Mouse (Mus musculus) forebrain, embryonic 16.5 days (tissue): ENCODE results near the gene Pcdh15. TPM values are rescaled to one million over a fixed set of nuclear protein-coding genes. Genes with fewer than 3 reads are reported as not detected.

Experiments used
- ATAC-seq: fragments of 200-750 bp; cut with Nextera tagmentation; 2 replicates; pipeline ENCODE4 v1.8.0; 2017; ENCODE audit warnings: mild to moderate bottlenecking, moderate library complexity
- H3K27ac ChIP-seq: fragments of 300-500 bp; sonication (generic); 2 replicates; pipeline ENCODE4 v1.5.1; 2014; ENCODE audit warnings: low read length, control low read depth
- H3K27me3 ChIP-seq: fragments of 300-500 bp; sonication (generic); replicated peaks from 2 replicates; pipeline ENCODE4 v1.6.1; 2014; ENCODE audit warnings: low read length; ENCODE audit not compliant: control insufficient read depth, insufficient read depth
- H3K36me3 ChIP-seq: fragments of 300-500 bp; sonication (generic); 2 replicates; pipeline ENCODE4 v1.6.1; 2014; ENCODE audit not compliant: control insufficient read depth, insufficient read depth
- H3K4me1 ChIP-seq: fragments of 300-500 bp; sonication (generic); replicated peaks from 2 replicates; pipeline ENCODE4 v1.6.1; 2014; ENCODE audit warnings: low read length; ENCODE audit not compliant: control insufficient read depth, insufficient read depth
- H3K4me2 ChIP-seq: fragments of 300-500 bp; sonication (generic); 2 replicates; pipeline ENCODE4 v1.6.1; 2014; ENCODE audit warnings: mild to moderate bottlenecking, low read length, control low read depth
- H3K4me3 ChIP-seq: fragments of 300-500 bp; sonication (generic); replicated peaks from 2 replicates; pipeline ENCODE4 v1.5.1; 2014; ENCODE audit warnings: mild to moderate bottlenecking, low read length, control low read depth
- H3K9ac ChIP-seq: fragments of 300-500 bp; sonication (generic); replicated peaks from 2 replicates; pipeline ENCODE4 v1.6.1; 2014; ENCODE audit warnings: low read depth, low read length, control low read depth
- H3K9me3 ChIP-seq: fragments of 300-500 bp; sonication (generic); 2 replicates; pipeline ENCODE4 v1.6.1; 2016; ENCODE audit warnings: low read length; ENCODE audit not compliant: control insufficient read depth
- WGBS: fragments of 180-500 bp; shearing (Covaris S2); extraction: QIAGEN DNeasy Blood & Tissue Kit; methylation state at CpG from one replicate; pipeline ENCODE4 v1.1.7; 2014; 5-methylcytosine and 5-hydroxymethylcytosine counted together
- polyA plus RNA-seq: library from polyadenylated mRNA; unstranded; fragments of >200 nt; fragmentation: Nextera tagmentation; extraction: Ambion mirVana; gene quantifications from 2 replicates; pipeline ENCODE4 v1.2.1, GENCODE M21; 2015

Pcdh15 gene
- polyA plus RNA-seq, 1 experiment from 2014 or later = 6.5 TPM

DNA sequence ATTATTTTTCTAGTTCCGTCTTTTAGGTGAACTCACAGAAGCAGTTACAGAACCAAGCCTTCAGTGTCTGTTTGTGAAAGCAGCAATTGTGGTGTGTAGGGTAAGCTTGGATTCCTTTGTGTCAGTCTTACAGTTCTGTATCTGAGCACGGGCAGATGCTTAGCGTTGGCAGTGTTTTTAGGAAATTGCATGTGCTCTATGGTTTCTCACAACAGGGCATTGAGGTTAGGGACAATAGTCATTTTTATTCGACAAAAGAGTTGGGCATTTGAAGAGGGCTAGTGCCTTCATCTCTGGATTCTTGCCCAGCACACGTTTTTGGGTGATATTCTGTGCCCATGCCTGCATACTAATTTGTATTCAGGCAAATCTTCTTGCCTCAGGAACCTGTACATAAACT is 392.5 kb downstream of the Pcdh15 start:
- no peak overlapping the region for H3K4me3 ChIP-seq
- peaks cover 7% of the 10 kb centered on the region; the same call in 1 of the 2 replicates for H3K4me1 ChIP-seq
- 30% methylated on average over 5 of the region's 5 CpGs for WGBS
- peak; percentile 50 for ATAC-seq
- H3K9me3 ChIP-seq = no peaks in the 10 kb centered on the region
- H3K9ac ChIP-seq = no peak overlapping the region
- no peaks in the 10 kb centered on the region for H3K27me3 ChIP-seq
- no peak overlapping the region for H3K27ac ChIP-seq
- H3K36me3 ChIP-seq = no peaks in the 10 kb centered on the region
- H3K4me2 ChIP-seq = no peak overlapping the region

DNA sequence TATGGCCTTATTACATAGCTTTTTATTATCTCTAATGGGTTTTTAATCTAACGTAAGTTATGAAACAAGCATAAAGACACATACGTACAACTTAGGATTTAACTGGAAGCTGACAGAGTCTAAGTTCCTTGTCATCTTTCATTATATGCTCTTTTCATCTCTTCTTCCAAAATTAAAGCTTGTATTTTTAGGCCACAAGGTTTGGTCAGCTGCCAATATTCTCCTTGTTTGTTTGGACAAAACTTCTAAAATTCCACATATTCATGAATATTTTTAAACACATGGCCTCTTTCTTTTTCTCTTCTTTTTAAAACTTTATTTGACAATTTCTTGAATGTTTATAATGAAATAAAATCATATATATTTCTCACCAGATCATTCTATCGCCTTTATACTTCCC is 415.7 kb downstream of the Pcdh15 start:
- Histone ChIP-seq H3K4me2 (no peak overlapping the region), H3K27ac (no peak overlapping the region), H3K4me1 (no peaks in the 10 kb centered on the region), H3K9me3 (no peaks in the 10 kb centered on the region), H3K4me3 (no peak overlapping the region), H3K27me3 (no peaks in the 10 kb centered on the region), H3K9ac (no peak overlapping the region), H3K36me3 (no peaks in the 10 kb centered on the region)
- 95% methylated on average over 3 of the region's 3 CpGs for WGBS
- ATAC-seq = no peak

DNA sequence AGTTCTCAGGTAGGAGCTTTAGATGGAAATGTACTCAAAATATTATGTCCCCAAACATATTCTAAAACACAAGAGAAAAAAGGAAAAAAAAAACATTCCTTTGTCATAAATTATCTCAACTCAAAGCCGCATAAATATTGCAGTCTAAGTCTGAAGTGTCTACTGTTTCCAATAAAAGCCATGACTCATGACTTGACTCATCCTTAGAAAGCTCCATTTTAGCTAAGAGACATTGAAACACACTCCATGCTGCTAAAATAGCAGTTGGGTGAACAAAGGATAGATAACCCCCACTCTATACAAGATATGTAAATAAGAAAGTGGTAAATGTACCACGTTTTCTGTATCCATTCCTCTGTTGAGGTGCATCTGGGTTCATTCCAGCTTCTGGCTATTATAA is 416.6 kb downstream of the Pcdh15 start:
- 80% methylated on average over 2 of the region's 2 CpGs for WGBS
- H3K4me3 ChIP-seq = no peak overlapping the region
- no peaks in the 10 kb centered on the region for H3K4me1 ChIP-seq
- H3K9ac ChIP-seq = no peak overlapping the region
- no peaks in the 10 kb centered on the region for H3K27me3 ChIP-seq
- no peaks in the 10 kb centered on the region for H3K9me3 ChIP-seq
- H3K4me2 ChIP-seq = no peak overlapping the region
- no peak for ATAC-seq
- H3K36me3 ChIP-seq = no peaks in the 10 kb centered on the region
- H3K27ac ChIP-seq = no peak overlapping the region

- Histone ChIP-seq H3K9me3 (no peaks in the 10 kb centered on the region), H3K4me1 (no peaks in the 10 kb centered on the region), H3K4me3 (no peak overlapping the region), H3K4me2 (no peak overlapping the region), H3K27me3 (no peaks in the 10 kb centered on the region), H3K9ac (no peak overlapping the region), H3K36me3 (no peaks in the 10 kb centered on the region), H3K27ac (no peak overlapping the region)
- ATAC-seq = no peak
- 95% methylated on average over 3 of the region's 3 CpGs for WGBS
These were observed 420.3 kb downstream of the Pcdh15 start for GRCm38 (mm10) chr10:73519438-73519837.

DNA sequence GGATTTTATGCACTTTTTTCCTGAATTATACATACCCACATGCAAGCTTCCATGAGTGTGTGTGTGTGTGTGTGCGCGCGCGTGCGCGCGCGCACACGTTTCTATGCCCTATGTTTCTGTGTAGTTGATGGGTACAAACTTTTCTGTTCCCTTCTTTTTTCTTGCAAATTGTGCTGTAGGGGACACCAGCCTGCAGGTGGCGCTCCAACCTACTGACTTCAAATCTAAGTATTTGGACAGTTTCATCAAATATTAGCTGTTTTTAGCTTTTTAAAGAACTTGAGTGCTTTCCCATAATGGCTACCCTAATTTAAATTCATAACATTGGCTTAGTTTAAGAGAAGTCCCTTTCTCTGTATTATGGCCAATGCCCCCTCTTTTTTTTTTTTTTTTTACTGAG is 453.7 kb downstream of the Pcdh15 start:
- Histone ChIP-seq H3K27me3 (no peaks in the 10 kb centered on the region), H3K9ac (no peak overlapping the region), H3K36me3 (no peaks in the 10 kb centered on the region), H3K4me3 (no peak overlapping the region), H3K4me1 (no peaks in the 10 kb centered on the region), H3K27ac (no peak overlapping the region), H3K9me3 (no peaks in the 10 kb centered on the region), H3K4me2 (no peak overlapping the region)
- WGBS = 93% methylated on average over 10 of the region's 10 CpGs
- no peak for ATAC-seq

GRCm38 (mm10) chr10:73564216-73564615 is 465.1 kb downstream of the Pcdh15 start:
- no peaks in the 10 kb centered on the region for H3K9me3 ChIP-seq
- no peak overlapping the region for H3K4me2 ChIP-seq
- no peaks in the 10 kb centered on the region for H3K4me1 ChIP-seq
- H3K36me3 ChIP-seq = no peaks in the 10 kb centered on the region
- no peak overlapping the region for H3K4me3 ChIP-seq
- no peak overlapping the region for H3K27ac ChIP-seq
- WGBS = 73% methylated on average over 7 of the region's 7 CpGs
- H3K27me3 ChIP-seq = no peaks in the 10 kb centered on the region
- H3K9ac ChIP-seq = no peak overlapping the region
- ATAC-seq = no peak

GRCm38 (mm10) chr10:73574711-73575297 is 475.7 kb downstream of the Pcdh15 start:
- ATAC-seq = no peak
- Histone ChIP-seq H3K27me3 (no peaks in the 10 kb centered on the region), H3K4me3 (no peak overlapping the region), H3K4me1 (no peaks in the 10 kb centered on the region), H3K36me3 (no peaks in the 10 kb centered on the region), H3K4me2 (no peak overlapping the region), H3K9me3 (no peaks in the 10 kb centered on the region; the same call in 1 of the 2 replicates), H3K9ac (no peak overlapping the region), H3K27ac (no peak overlapping the region)
- 89% methylated on average over 5 of the region's 5 CpGs for WGBS

DNA sequence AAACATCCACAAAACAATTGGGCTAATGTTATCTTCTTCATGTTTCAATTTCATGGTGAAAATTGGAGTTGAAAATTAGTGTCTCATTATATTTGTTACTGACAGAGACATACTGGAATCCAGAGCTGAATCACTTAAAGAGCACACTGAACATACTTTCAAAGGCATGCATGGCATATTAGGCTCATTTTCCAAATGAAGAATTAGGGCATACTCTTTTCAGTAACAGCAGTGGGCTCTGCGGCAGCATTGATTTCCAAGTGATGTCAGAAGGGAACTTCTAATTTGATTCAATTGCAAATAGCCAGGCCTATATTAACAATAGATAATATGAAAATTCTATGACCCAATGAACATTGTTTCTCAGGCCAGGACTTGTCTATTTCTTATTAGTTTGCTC is 568.4 kb downstream of the Pcdh15 start:
- Histone ChIP-seq H3K9ac (no peak overlapping the region), H3K4me1 (no peaks in the 10 kb centered on the region), H3K4me2 (no peak overlapping the region), H3K9me3 (no peaks in the 10 kb centered on the region), H3K4me3 (no peak overlapping the region), H3K27ac (no peak overlapping the region), H3K36me3 (no peaks in the 10 kb centered on the region), H3K27me3 (no peaks in the 10 kb centered on the region)
- WGBS = 54% methylated on average over 1 of the region's 1 CpGs
- ATAC-seq = no peak

DNA sequence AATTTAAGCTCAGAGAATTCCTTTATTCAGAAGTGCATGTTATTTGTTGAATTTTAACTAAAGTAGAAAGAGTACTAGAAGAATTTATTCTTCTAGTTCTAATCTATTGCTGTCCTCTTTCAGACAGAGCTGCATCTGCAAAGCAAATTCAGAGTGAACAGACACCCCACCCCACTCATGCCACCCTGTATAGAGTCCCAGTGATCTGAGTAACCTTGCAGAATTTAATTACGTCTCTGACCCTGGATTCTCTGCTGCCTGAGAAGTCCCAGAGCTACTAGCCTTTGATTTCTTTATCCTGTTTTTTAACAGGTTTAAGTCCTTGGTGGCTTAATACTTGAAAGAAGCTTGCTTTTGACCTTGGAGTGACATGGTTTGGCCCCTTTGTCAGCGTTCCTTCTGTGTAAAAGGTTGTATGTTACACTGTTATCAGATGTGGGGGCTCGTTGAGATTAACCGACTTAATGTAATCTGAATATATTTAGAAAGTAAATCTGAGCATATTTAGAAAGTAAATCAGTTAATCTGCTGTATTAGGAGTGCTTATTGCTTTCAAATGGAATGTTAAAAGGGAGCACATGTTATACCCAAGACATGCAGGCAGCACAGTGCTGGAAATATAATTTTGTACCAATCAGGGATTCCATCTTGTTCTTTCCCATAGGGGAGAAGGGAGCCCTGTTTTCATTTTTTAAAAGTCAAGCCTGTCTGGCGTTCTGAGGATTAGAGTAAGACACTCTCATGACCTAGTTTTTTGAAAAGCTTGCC is 601.6 kb downstream of the Pcdh15 start:
- H3K4me3 ChIP-seq = no peak overlapping the region
- no peak overlapping the region for H3K4me2 ChIP-seq
- no peaks in the 10 kb centered on the region for H3K36me3 ChIP-seq
- no peak overlapping the region for H3K27ac ChIP-seq
- no peak overlapping the region for H3K9ac ChIP-seq
- no peaks in the 10 kb centered on the region for H3K9me3 ChIP-seq
- no peaks in the 10 kb centered on the region for H3K4me1 ChIP-seq
- ATAC-seq = no peak
- 56% methylated on average over 5 of the region's 5 CpGs for WGBS
- no peaks in the 10 kb centered on the region for H3K27me3 ChIP-seq
